Mouse (Mus musculus) CH12.LX (cell line): ENCODE measurements at regions not wholly inside any gene's neighbourhood (a gene's known extent, or its start where the extent isn't known, plus 50 kb on each side); places are given as distances from the start of the nearest gene placed in this dataset.

Source experiments
- DNase-seq: peaks from one replicate; pipeline ENCODE4 v3.0.0-alpha.2; 2013; ENCODE audit errors: extremely low read depth
- H3K27ac ChIP-seq: 2 replicates; pipeline ENCODE4 v1.5.1; 2012; ENCODE audit warnings: low read depth, mild to moderate bottlenecking, control low read depth, moderate library complexity; ENCODE audit not compliant: insufficient read depth
- H3K27me3 ChIP-seq: replicated peaks from 2 replicates; pipeline ENCODE3; 2012; ENCODE audit warnings: inconsistent platforms
- H3K36me3 ChIP-seq, 2 experiments: replicated peaks in 1 of 2; 2 replicates each; pipeline versions ENCODE3 to v1.6.1; 2012; ENCODE audit warnings: inconsistent platforms in 1 of 2, low read length in 1 of 2, mild to moderate bottlenecking in 1 of 2, mixed read lengths in 1 of 2, moderate library complexity in 1 of 2; ENCODE audit not compliant: control insufficient read depth in 1 of 2, insufficient read depth in 1 of 2
- H3K4me1 ChIP-seq, 2 experiments: 2 replicates each; pipeline ENCODE4 v1.6.1; 2012; ENCODE audit warnings: inconsistent platforms in 1 of 2, moderate library complexity in 1 of 2; ENCODE audit not compliant: insufficient read depth in 2 of 2, control insufficient read depth in 1 of 2
- H3K4me2 ChIP-seq: 2 replicates; pipeline ENCODE4 v1.6.1; 2012; ENCODE audit warnings: low read depth, mild to moderate bottlenecking, control low read depth; ENCODE audit not compliant: poor library complexity, insufficient read depth, severe bottlenecking
- H3K4me3 ChIP-seq, 3 experiments: fragments of 150-350 bp in 1 of 3; sonication (generic) in 1 of 3; replicated peaks in 1 of 3; 2 replicates each; pipeline versions ENCODE3 to v1.5.1; 2011 to 2012; ENCODE audit warnings: low read depth in 2 of 3, low read length in 2 of 3, mild to moderate bottlenecking in 2 of 3, moderate library complexity in 2 of 3, control low read depth in 1 of 3, improper control_type of control experiment in 1 of 3, inconsistent platforms in 1 of 3, mixed read lengths in 1 of 3; ENCODE audit not compliant: poor library complexity in 1 of 3
- H3K79me2 ChIP-seq: replicated peaks from 2 replicates; pipeline ENCODE4 v1.6.1; 2012; ENCODE audit warnings: mild to moderate bottlenecking, moderate library complexity; ENCODE audit not compliant: control insufficient read depth, poor library complexity, insufficient read depth, severe bottlenecking; ENCODE audit errors: extremely low read depth
- H3K9ac ChIP-seq: 2 replicates; pipeline ENCODE4 v1.6.1; 2012; ENCODE audit warnings: low read depth, mild to moderate bottlenecking, control low read depth, moderate library complexity; ENCODE audit not compliant: insufficient read depth
- H3K9me3 ChIP-seq: replicated peaks from 2 replicates; pipeline ENCODE3; 2012; ENCODE audit warnings: low read length, inconsistent platforms, mixed read lengths
- BHLHE40 ChIP-seq: IDR thresholded peaks from 2 replicates; pipeline ENCODE4 v1.6.1; 2011; ENCODE audit warnings: mild to moderate bottlenecking, low read depth, low read length, improper control_type of control experiment
- CHD1 ChIP-seq: IDR thresholded peaks from 2 replicates; pipeline ENCODE4 v1.6.1; 2012; ENCODE audit warnings: low read depth, low read length, improper control_type of control experiment, inconsistent platforms
- CHD2 ChIP-seq: IDR thresholded peaks from 2 replicates; pipeline ENCODE4 v1.6.1; 2011; ENCODE audit warnings: low read length, improper control_type of control experiment
- CTCF ChIP-seq, 2 experiments: IDR thresholded peaks in 1 of 2; conservative IDR thresholded peaks in 1 of 2; 2 replicates each; pipeline ENCODE4 v1.5.1; 2011 to 2012; ENCODE audit warnings: low read depth in 2 of 2, low read length in 2 of 2, improper control_type of control experiment in 1 of 2, inconsistent platforms in 1 of 2, mild to moderate bottlenecking in 1 of 2, moderate library complexity in 1 of 2
- E2F4 ChIP-seq: IDR thresholded peaks from 2 replicates; pipeline ENCODE4 v1.6.1; 2011; ENCODE audit warnings: low read depth, low read length, improper control_type of control experiment; ENCODE audit not compliant: insufficient replicate concordance
- ELF1 ChIP-seq: IDR thresholded peaks from 2 replicates; pipeline ENCODE4 v1.6.1; 2014; ENCODE audit warnings: low read depth, mild to moderate bottlenecking, inconsistent platforms, low read length, improper control_type of control experiment
- EP300 ChIP-seq: IDR thresholded peaks from 2 replicates; pipeline ENCODE4 v1.6.1; 2011; ENCODE audit warnings: low read length, improper control_type of control experiment
- ETS1 ChIP-seq: conservative IDR thresholded peaks from 2 replicates; pipeline ENCODE4 v1.6.1; 2012; ENCODE audit warnings: low read depth, mild to moderate bottlenecking, inconsistent platforms, low read length, improper control_type of control experiment, moderate library complexity
- GABPA ChIP-seq: IDR thresholded peaks from 2 replicates; pipeline ENCODE4 v1.6.1; 2012; ENCODE audit warnings: low read depth, low read length, improper control_type of control experiment, inconsistent platforms; ENCODE audit not compliant: insufficient replicate concordance
- IRF4 ChIP-seq: IDR thresholded peaks from 2 replicates; pipeline ENCODE4 v1.6.1; 2014; ENCODE audit warnings: low read depth, mild to moderate bottlenecking, inconsistent platforms, low read length, improper control_type of control experiment
- JUND ChIP-seq: conservative IDR thresholded peaks from 2 replicates; pipeline ENCODE4 v1.6.1; 2011; ENCODE audit warnings: low read depth, low read length, improper control_type of control experiment
- KAT2A ChIP-seq: IDR thresholded peaks from 2 replicates; pipeline ENCODE4 v1.6.1; 2012; ENCODE audit warnings: low read length, improper control_type of control experiment, inconsistent platforms; ENCODE audit not compliant: insufficient replicate concordance
- MAFK ChIP-seq: IDR thresholded peaks from 2 replicates; pipeline ENCODE4 v1.6.1; 2011; ENCODE audit warnings: low read length, improper control_type of control experiment; ENCODE audit not compliant: insufficient replicate concordance
- MAX ChIP-seq: IDR thresholded peaks from 2 replicates; pipeline ENCODE4 v1.6.1; 2011; ENCODE audit warnings: low read length, improper control_type of control experiment
- MEF2A ChIP-seq: IDR thresholded peaks from 2 replicates; pipeline ENCODE4 v1.6.1; 2014; ENCODE audit warnings: low read depth, mild to moderate bottlenecking, inconsistent platforms, low read length, improper control_type of control experiment, borderline replicate concordance
- MXI1 ChIP-seq: IDR thresholded peaks from 2 replicates; pipeline ENCODE4 v1.6.1; 2011; ENCODE audit warnings: mild to moderate bottlenecking, low read depth, low read length, improper control_type of control experiment
- NELFE ChIP-seq: IDR thresholded peaks from 2 replicates; pipeline ENCODE4 v1.6.1; 2011; ENCODE audit warnings: low read depth, low read length, improper control_type of control experiment
- NRF1 ChIP-seq: IDR thresholded peaks from 2 replicates; pipeline ENCODE4 v1.6.1; 2014; ENCODE audit warnings: low read depth, mild to moderate bottlenecking, inconsistent platforms, low read length, improper control_type of control experiment, moderate library complexity
- POLR2A ChIP-seq: IDR thresholded peaks from 2 replicates; pipeline ENCODE4 v1.6.1; 2011; ENCODE audit warnings: low read depth, mild to moderate bottlenecking, improper control_type of control experiment, low read length
- POLR2AphosphoS2 ChIP-seq: IDR thresholded peaks from 2 replicates; pipeline ENCODE4 v1.6.1; 2011; ENCODE audit warnings: low read depth, low read length, improper control_type of control experiment
- RAD21 ChIP-seq: IDR thresholded peaks from 2 replicates; pipeline ENCODE4 v1.6.1; 2011; ENCODE audit warnings: low read depth, mild to moderate bottlenecking, low read length, improper control_type of control experiment, moderate library complexity
- RCOR1 ChIP-seq: conservative IDR thresholded peaks from 2 replicates; pipeline ENCODE4 v1.6.1; 2012; ENCODE audit warnings: low read depth, mild to moderate bottlenecking, inconsistent platforms, low read length, improper control_type of control experiment
- SIN3A ChIP-seq: IDR thresholded peaks from 2 replicates; pipeline ENCODE4 v1.6.1; 2012; ENCODE audit warnings: low read length, improper control_type of control experiment, inconsistent platforms
- SMC3 ChIP-seq: IDR thresholded peaks from 2 replicates; pipeline ENCODE4 v1.6.1; 2011; ENCODE audit warnings: low read depth, low read length, improper control_type of control experiment
- ZKSCAN1 ChIP-seq: IDR thresholded peaks from 2 replicates; pipeline ENCODE4 v1.6.1; 2012; ENCODE audit warnings: low read depth, inconsistent platforms, low read length, improper control_type of control experiment, borderline replicate concordance
- ZMIZ1 ChIP-seq: IDR thresholded peaks from 2 replicates; pipeline ENCODE4 v1.6.1; 2012; ENCODE audit warnings: low read depth, mild to moderate bottlenecking, inconsistent platforms, low read length, improper control_type of control experiment
- ZNF384 ChIP-seq: IDR thresholded peaks from 2 replicates; pipeline ENCODE4 v1.6.1; 2012; ENCODE audit warnings: low read depth, low read length, improper control_type of control experiment, inconsistent platforms
- dilution Hi-C: fragments of 300-500 bp; cut with MboI; formaldehyde crosslinking; loops from 2 replicates; pipeline ENCODE4 v1.14.3; 2020; ENCODE audit warnings: low sequenced_read_pairs; ENCODE audit not compliant: extremely low pct_unique_long_range_greater_than_20kb, extremely low pct_ligation_motif_present
- in situ Hi-C: fragments of 300-500 bp; cut with MboI; formaldehyde crosslinking; loops from 3 replicates; pipeline ENCODE4 v1.14.3; 2019; ENCODE audit warnings: low sequenced_read_pairs, low pct_ligation_motif_present, low pct_unique_long_range_greater_than_20kb, mixed read lengths

DNA sequence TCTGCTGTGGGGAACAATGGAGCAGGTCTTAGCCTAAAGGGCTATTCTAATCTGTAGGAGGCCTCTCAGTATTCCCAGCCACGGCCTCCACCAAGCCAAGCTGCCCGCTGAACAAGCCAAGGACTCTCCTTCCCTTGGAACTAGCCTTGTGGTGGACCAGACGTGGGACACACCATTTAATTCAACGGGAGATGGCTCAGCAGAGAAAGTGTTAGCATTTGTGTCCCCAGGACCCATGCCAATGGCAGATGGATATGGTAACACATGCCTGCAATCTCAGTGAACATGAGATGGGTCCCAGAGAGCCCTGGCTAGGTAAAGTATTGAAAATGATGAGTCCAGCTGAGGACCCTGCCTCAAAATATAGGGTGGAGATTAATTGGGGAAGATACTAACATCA lies 71.4 kb downstream of the Rpl14 start:
- H3K79me2 ChIP-seq: no peaks in the 10 kb centered on the region
- H3K4me1 ChIP-seq: no peaks in the 10 kb centered on the region
- in situ Hi-C loops (no loop called here), dilution Hi-C loops (no loop called here)
- no peak for DNase-seq
- H3K27me3 ChIP-seq: no peaks in the 10 kb centered on the region
- no peak overlapping the region for H3K4me3 ChIP-seq
- no peak overlapping the region for H3K4me2 ChIP-seq
- TF ChIP-seq ZMIZ1 (no peak), MXI1 (no peak), CHD1 (no peak), E2F4 (no peak), ELF1 (no peak), SMC3 (no peak), SIN3A (no peak), BHLHE40 (no peak), IRF4 (no peak), NELFE (no peak), MAFK (no peak), MAX (no peak), RAD21 (no peak), NRF1 (no peak), POLR2A (no peak)
- H3K9me3 ChIP-seq: no peaks in the 10 kb centered on the region
- H3K9ac ChIP-seq: no peak overlapping the region
- H3K36me3 ChIP-seq: no peaks in the 10 kb centered on the region
- H3K27ac ChIP-seq: no peak overlapping the region

DNA sequence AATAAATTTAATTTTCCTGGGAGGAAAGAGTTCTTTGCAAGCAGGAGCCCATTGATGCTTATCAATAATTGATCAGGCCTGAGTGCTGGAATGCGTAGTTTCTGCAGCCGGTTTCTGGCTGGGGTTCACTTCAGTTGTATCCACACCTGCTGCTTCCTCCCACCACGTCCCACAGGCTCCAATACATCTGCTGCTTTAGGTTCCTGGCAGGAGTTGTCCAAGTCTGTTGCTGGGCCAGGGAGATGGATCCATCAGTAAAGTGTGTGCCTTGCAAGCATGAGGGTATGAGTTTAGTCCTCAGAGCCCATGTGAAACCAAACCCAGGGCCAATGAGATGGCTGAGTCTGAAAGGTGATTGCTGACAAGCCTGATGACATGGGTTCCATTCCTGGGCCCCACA lies 72.1 kb downstream of the Rpl14 start:
- TF ChIP-seq POLR2AphosphoS2 (no peak), ZKSCAN1 (no peak), ELF1 (no peak), ZNF384 (no peak), KAT2A (no peak), JUND (no peak), CTCF (conservative IDR thresholded peaks at IDR 0.05 in 1 of 2, IDR thresholded peaks at IDR 0.05 in 1 of 2; ENCODE audit: low read depth in 2 of 2, low read length in 2 of 2) (no peak), GABPA (no peak), MEF2A (no peak), MXI1 (no peak), NRF1 (no peak), EP300 (no peak), ETS1 (no peak), SIN3A (no peak), RCOR1 (no peak), CHD2 (no peak), MAFK (no peak)
- Histone ChIP-seq H3K36me3 (no peaks in the 10 kb centered on the region), H3K9me3 (no peaks in the 10 kb centered on the region), H3K4me3 (no peak overlapping the region), H3K27me3 (no peaks in the 10 kb centered on the region), H3K4me1 (no peaks in the 10 kb centered on the region), H3K9ac (no peak overlapping the region), H3K79me2 (no peaks in the 10 kb centered on the region), H3K27ac (no peak overlapping the region), H3K4me2 (no peak overlapping the region)
- no peak for DNase-seq
- dilution Hi-C loops (no loop called here), in situ Hi-C loops (no loop called here)
